Mouse (Mus musculus) testis, adult 2 months (tissue): ENCODE measurements around the gene Uba3.

Source experiments
- CTCF ChIP-seq: fragments of 200-500 bp; IDR thresholded peaks from 2 replicates; pipeline ENCODE4 v1.5.1; 2012; ENCODE audit warnings: low read depth, mild to moderate bottlenecking, inconsistent platforms, low read length, moderate library complexity; ENCODE audit not compliant: control insufficient read depth, insufficient read depth, insufficient replicate concordance
- POLR2A ChIP-seq: fragments of 200-500 bp; IDR thresholded peaks from 2 replicates; pipeline ENCODE4 v1.6.1; 2012; ENCODE audit warnings: low read depth, mild to moderate bottlenecking, inconsistent platforms, low read length, moderate library complexity; ENCODE audit not compliant: control insufficient read depth

DNA sequence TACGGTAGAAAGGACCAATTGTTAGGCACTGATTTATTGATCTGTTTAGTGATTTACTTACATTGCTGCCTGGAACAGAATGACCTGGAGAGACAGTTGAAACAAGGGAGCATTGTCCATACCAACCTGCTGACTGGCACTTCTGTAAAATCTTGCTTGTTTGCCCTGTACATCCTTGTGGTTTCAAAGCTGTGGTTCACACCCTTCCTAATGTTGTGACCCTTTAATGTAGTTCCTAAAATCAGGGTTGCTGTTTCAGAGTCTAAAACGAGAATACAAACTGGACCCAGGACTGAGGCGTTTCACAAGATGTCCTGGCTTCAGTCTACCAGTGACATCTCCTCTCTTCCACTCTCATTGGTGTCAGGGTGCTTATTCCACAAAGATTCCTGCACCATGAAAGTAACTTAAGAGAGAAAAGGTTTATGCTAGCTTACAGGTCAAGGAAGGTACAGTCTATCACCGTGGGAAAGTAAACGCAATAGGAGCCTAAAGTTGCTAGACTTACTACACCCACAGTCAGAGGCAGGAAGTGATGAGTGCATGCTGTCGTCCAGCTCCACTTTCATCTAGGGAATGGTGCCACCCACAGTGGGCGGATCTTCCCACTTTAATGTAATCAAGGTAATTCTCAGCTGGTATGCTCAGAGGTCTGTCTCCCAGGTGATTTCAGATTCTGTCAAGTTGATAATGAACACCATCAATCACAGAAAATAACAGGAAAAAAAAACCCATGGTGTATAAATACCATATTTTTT, 29.6 kb upstream of the Uba3 start:
- TF ChIP-seq POLR2A (no peak), CTCF (no peak)
